Mouse (Mus musculus): Measurements from ENCODE around the gene Nkx6-1.

Nkx6-1 gene

GRCm38 (mm10) chr5:101664945-101665615 lies at the start of gene Nkx6-1:
Nkx6-1 (minus strand) TSS chr5:101664996.
- DNase-seq (ENCODE audit: low read depth, low spot score), result no peak

DNA sequence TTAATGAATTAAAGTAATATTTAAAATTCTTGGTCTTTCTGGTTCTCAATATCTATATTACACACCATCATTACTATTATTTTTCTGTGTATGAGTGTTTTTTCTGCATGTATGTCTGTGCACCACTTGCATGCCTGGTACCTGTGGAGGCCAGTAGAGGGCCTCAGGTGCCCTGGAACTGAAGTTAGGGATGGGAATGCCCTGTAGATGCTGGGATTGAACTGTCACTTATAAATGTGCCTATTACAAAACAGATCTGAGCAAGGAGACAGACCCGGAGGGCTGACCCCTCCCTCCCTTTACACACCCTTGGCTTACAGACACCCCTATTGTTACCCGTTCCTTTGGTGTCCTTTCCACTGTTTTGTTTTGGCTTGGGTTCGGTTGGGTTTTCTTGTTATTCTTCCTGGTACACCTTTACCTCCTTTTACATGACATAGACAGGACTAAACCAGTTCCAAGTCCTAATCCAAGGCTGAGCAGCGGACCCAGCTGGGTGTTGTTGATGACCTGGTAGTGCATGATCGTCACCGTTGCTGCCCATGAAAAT lies 48.3 kb upstream of the Nkx6-1 start:
- peak; percentile 4 for DNase-seq (ENCODE audit: low read depth, low spot score)

DNA sequence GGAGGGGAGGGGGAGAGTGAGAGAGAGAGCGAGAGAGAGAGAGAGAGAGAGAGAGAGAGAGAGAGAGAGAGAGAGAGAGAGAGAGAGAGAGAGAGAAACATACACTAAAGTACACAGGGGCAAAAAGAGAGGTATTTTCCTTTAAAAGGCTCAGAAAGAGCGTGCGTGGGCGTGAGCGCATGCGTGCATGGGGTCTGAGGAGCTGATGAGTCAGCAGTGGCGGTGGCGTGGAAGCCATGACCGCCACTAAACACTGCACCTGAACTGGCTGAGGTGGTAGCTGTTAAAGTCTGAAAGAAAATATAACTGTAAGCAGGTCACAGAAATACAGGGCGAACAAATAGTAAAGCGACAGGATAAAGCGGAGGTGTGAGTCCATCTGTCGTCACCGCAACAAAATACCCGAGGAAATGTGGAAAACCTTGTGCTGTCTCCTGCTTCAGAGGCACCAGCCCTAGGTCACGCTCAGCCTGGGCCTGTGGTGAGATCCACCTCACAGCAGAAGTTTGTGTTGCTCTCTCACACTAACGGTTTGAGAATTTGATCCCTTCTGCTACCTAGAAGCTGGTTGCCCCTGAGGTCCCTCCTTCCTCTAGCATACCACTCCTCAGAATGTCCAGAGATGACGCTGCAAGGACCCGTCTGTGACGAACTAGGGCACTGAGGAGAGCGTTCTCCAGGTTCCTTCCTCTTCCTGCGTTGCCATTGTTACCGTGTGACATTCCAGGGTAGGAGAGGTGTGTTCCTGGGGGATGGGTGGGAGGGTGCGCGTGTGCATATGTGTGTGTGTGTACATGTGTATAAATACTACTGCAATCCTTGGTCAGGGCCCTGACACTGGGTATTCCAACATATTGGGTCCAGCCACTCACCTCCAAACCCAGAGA lies 38.8 kb upstream of the Nkx6-1 start:
- DNase-seq (ENCODE audit: low read depth, low spot score), result no peak

DNA sequence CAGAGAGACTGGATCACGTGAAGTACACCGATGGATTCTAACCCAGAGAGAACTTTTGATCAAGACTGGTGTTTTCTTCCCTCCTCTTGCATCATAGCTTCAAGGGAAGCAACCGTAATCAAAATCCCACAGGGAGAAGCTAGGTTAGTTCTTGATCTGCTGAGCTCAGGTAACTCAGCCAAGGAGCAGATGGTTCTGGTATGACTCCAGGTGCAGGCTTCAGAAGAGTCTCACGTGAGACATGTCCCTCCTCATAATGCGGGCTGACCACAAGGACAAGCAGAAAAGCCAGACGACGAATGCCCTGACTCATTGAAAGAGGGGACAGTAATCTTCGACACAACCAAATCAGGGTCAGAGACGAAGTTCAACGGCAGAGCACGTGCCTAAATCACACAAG lies 37.8 kb upstream of the Nkx6-1 start:
- DNase-seq (ENCODE audit: low read depth, low spot score), result no peak

DNA sequence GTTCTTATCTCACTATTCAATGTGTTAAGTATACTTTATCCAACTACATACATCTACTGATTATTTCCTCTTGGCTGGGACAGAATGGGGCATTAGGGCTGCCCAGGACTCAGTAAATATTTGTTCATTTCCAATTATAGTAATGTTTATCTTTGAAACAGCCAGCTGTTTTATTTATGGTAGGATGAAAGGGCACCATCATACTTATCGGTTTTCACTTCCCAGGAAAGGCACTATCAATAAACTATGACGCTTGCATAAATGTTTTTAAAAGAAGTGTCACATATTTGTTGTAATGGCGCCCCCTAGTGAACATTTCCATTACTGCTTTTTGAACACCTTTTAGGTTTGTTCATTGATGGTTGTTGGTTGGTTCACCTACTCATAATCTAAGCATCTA lies 35.8 kb upstream of the Nkx6-1 start:
- peak; percentile 72 for DNase-seq (ENCODE audit: low read depth, low spot score)

DNA sequence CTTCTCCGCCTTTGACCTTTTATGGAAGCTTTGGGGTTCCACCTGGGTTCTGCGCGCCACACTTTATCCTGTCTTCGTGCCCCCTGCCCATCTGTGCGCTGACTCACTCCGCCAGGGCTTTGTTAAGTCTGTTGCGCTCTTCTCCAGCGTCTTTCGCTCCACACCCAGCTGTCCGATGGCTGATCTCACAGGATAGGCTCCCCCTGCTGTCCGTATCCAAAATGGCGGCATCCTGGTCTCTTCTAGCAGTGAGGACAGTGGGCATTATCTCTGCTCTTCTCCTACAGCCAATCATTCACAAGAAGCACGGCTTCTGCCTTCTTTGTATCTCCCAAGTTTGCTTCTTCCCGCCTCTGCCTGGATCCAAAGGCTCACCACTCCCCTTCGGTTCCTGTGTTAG lies 23.8 kb upstream of the Nkx6-1 start:
- no peak for DNase-seq (ENCODE audit: low read depth, low spot score)

DNA sequence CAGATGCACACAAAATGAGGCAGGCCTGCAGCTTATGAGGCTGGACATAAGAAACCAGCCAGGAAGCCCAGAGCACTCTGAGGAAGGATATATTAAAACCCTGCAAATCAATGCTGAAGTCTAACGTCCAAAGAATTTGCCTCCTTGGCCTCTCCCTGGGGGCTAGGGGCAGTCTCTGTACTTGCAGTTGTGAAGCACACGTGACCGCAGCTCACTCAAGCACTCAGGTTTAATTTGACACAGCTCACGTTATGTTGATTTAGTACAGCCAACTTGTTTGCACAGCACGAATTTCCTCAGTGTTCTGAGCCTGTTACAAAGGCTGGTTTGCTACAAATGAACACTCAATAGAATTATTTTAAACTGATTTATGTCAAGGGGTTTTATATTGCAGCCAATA lies 18.5 kb upstream of the Nkx6-1 start:
- no peak for DNase-seq (ENCODE audit: low read depth, low spot score)

DNA sequence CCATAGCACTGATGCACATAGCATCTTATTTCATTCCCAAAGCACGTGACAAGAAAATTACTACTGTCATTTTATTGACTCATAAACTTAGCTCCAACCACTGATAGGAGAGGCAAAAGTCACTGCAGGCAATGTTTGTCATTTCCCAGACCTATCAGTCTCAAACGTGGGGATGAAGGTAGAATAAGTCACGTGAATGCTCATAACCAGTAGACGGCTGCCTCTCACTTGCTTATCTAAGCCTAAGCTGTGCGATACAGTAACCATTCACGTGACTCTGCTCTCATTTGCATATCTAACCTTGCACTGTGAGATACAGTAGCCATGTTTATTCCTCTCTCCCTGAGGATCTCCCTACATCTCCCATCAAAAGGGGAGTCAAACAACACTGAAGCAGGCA lies 15.5 kb upstream of the Nkx6-1 start:
- DNase-seq (ENCODE audit: low read depth, low spot score), result no peak

DNA sequence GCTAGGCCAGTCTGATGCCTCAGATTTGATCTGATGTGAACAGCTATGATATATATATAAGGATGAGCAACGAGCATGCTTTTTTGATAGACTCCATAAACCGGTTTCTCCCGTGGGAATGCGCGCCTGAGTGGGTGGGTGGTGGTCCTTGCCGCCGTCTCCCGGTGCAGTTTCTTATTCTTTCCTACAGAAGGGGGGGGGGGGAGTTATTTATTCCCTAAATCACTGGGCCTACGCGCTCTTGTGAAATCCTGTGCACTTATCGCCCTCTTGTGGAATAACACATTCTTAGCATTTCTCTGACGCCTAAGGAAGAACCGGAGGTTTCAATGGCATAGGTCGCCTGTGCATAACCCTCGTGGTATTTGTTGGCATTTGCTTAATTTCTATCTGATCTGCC lies 4.6 kb upstream of the Nkx6-1 start:
- peak; percentile 68 for DNase-seq (ENCODE audit: low read depth, low spot score)

GRCm38 (mm10) chr5:101668475-101668874 lies 3.7 kb upstream of the Nkx6-1 start:
- DNase-seq (ENCODE audit: low read depth, low spot score), result no peak

DNA sequence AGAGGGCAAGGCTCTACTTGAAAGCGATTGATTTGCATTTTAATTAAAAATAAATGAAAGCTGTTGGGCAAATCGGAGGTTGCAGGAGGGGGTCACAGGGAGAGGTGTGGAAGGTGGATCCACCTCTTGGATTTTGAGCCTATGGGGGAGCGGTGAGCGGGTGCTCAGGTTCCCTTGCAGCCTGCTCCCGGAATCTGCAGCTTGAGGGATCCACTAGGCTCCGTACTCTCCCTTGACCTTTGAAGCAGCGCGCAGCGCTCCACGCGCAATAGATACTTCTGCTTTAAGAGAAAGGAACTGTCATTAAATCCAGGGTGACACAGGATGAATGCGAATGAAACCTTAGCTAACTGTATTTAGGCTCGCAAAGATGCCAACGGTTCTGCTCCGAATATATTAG lies 3.2 kb upstream of the Nkx6-1 start:
- DNase-seq (ENCODE audit: low read depth, low spot score), result no peak

GRCm38 (mm10) chr5:101667263-101667990 lies 2.6 kb upstream of the Nkx6-1 start:
- no peak for DNase-seq (ENCODE audit: low read depth, low spot score)

DNA sequence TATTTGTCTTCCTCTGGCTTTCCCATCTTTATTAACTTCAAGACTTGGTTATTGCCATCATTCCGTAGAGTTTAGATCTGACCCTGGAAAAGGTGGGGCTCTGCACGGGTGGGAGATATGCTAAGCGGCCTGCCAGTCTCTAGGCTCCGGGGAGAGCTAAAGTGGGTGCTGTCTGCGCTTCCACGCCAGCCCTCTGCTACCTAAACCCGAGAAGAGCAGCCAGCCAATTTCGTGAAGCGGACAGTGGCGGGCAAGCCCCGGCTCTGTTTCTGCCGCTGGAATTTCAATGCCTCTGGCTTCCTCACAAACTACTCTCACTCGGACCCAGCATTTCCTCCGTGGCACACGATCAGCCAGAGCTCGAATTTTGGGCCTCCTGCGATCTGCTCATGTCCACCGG lies 1.9 kb upstream of the Nkx6-1 start:
- no peak for DNase-seq (ENCODE audit: low read depth, low spot score)

- DNase-seq (ENCODE audit: low read depth, low spot score), result no peak
These were observed 1.3 kb upstream of the Nkx6-1 start for GRCm38 (mm10) chr5:101666091-101666490.

DNA sequence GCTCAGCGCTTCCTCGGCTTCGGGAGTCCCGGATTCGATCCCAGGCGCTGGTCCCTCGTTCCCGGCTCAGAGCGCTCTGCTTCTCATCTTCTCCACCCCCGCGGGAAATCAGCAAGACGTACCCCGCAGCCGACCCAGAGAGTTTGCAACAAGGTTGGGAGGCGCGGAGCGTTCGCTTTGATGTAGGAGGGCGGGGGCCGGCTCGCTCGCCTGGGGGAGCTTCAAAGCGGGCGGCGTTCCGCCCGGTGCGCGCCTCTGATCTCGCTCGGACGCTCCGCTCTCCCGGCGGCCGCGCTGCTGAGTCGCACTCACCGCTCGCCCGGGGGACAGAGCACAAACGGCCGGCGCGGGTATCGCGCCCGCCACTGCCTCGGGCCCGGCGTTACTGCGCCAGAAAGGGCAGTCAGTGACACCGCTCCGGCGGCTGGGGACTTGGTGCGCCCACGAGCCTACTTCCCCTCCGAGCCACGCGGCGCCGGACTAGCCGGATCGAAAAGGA lies 324 bp downstream of the Nkx6-1 start:
- DNase-seq (ENCODE audit: low read depth, low spot score), result no peak

DNA sequence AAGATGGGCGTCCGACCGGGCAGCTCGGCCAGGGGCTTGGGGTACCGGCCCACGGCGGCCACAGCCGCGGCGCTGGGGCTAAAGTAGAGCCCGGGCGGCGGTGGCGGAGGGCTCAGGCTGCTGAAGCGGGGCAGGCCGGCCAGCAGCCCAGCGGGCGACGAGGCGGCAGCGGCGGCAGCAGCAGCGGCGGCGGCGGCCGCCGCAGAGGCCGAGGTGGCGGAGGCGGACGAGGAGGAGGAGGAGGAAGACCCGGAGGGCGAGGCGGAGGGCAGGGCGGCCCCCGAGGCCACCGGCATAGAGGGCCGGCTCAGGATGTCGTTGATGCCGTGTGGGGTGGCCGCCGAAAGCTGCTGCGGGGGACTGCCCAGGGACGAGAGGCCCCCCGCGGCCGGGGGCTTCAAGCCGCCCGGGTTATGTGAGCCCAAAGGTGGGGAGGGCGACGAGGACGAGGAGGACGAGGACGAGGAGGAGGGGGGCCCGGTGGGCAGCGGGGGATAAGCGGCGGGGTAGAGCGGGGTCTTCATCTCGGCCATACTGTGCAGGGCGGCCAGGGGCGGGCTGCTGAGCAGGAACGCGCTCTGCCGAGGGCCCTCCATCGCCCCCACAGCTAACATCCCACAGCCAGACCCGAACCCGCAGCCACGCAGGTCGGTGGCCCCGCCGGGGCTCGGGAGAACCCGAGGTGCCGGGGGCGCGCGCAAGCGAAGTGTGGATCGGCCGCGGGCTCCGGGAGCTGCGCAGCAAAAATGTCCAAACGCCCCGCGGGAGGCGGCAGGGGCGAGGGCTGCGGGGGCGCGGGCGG lies 974 bp downstream of the Nkx6-1 start:
- no peak for DNase-seq (ENCODE audit: low read depth, low spot score)

DNA sequence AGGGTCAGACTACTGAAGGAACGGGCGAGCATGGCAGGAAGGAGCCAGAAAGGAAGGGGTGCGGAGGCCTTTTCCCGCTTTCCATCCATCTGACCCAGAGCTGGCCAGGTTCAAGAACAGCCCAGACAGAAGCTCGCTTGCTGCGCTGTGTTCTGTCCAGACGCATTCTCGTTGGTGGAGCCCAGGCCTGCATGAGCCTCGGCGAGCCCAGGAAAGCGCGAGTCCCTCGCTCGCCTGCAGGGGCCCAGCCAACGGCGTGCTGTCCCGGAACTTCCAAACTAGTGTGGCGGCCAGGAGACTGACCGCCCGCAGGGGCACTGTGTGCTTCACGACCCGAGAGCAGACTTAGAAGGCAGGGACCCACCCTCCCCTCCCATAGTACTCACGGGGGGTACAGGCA lies 1.6 kb downstream of the Nkx6-1 start:
- DNase-seq (ENCODE audit: low read depth, low spot score), result no peak

GRCm38 (mm10) chr5:101662485-101662884 lies 2.3 kb downstream of the Nkx6-1 start:
- DNase-seq (ENCODE audit: low read depth, low spot score), result no peak

GRCm38 (mm10) chr5:101661561-101662211 lies 3.1 kb downstream of the Nkx6-1 start:
- DNase-seq (ENCODE audit: low read depth, low spot score), result no peak

DNA sequence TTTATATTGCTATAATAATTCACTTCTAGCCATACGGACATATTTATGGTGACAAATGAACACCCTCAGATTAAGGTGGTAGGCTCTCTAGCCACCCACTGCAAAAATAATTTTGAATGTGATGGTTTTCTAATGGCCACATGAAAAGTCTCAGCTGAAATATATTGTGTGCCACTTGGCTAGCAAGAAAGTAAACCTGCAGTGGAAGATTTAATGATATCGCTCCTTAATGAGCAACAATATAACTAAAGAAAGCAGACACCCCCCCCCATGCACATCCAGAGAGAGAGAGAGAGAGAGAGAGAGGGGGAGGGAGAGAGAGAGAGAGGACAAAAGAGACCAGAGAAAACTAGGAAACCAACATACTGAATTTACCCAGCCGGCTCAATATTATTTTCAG lies 4.1 kb downstream of the Nkx6-1 start:
- no peak for DNase-seq (ENCODE audit: low read depth, low spot score)
